Mouse (Mus musculus) liver, postnatal 0 days (tissue): ENCODE data around the gene Slc39a8. TPM values are rescaled to one million over a fixed set of nuclear protein-coding genes. Genes with fewer than 3 reads are reported as not detected.
A peak's percentile ranks its signal among the peaks of the same experiment; 100 is the strongest.

ENCODE experiments used
- ATAC-seq: fragments of 200-750 bp; cut with Nextera tagmentation; 2 replicates; pipeline ENCODE4 v1.8.0; 2017; ENCODE audit warnings: mild to moderate bottlenecking, moderate library complexity
- DNase-seq: peaks from one replicate; pipeline ENCODE4 v3.0.0-alpha.2; 2016
- H3K27ac ChIP-seq: fragments of 300-500 bp; sonication (generic); 2 replicates; pipeline ENCODE4 v1.5.1; 2014; ENCODE audit warnings: antibody characterized with exemption, moderate library complexity, mild to moderate bottlenecking, low read depth
- H3K27me3 ChIP-seq: fragments of 300-500 bp; sonication (generic); 2 replicates; pipeline ENCODE4 v1.6.1; 2014; ENCODE audit warnings: low read length, control low read depth, mixed read lengths; ENCODE audit not compliant: insufficient read depth
- H3K36me3 ChIP-seq: fragments of 300-500 bp; sonication (generic); replicated peaks from 2 replicates; pipeline ENCODE4 v1.6.1; 2014; ENCODE audit warnings: mild to moderate bottlenecking, control low read depth, low read length, moderate library complexity, mixed read lengths; ENCODE audit not compliant: insufficient read depth
- H3K4me1 ChIP-seq: fragments of 300-500 bp; sonication (generic); 2 replicates; pipeline ENCODE4 v1.6.1; 2014; ENCODE audit warnings: antibody characterized with exemption, mild to moderate bottlenecking, control low read depth; ENCODE audit not compliant: insufficient read depth
- H3K4me2 ChIP-seq: fragments of 300-500 bp; sonication (generic); 2 replicates; pipeline ENCODE4 v1.6.1; 2014; ENCODE audit warnings: low read depth, mild to moderate bottlenecking, low read length, moderate library complexity, mixed read lengths
- H3K4me3 ChIP-seq: fragments of 300-500 bp; sonication (generic); 2 replicates; pipeline ENCODE4 v1.5.1; 2014; ENCODE audit warnings: low read depth, low read length
- H3K9ac ChIP-seq: fragments of 300-500 bp; sonication (generic); replicated peaks from 2 replicates; pipeline ENCODE4 v1.6.1; 2014; ENCODE audit warnings: mild to moderate bottlenecking, moderate library complexity
- H3K9me3 ChIP-seq: fragments of 300-500 bp; sonication (generic); 2 replicates; pipeline ENCODE4 v1.6.1; 2016; ENCODE audit warnings: mild to moderate bottlenecking, control low read depth, low read length, mixed read lengths
- CTCF ChIP-seq: sonication (generic); IDR thresholded peaks from 2 replicates; pipeline ENCODE4 v1.5.1; 2016; ENCODE audit warnings: antibody characterized with exemption, low read depth
- EP300 ChIP-seq: IDR thresholded peaks from 2 replicates; pipeline ENCODE4 v1.6.1; 2016; ENCODE audit warnings: antibody characterized with exemption, low read depth, mild to moderate bottlenecking
- WGBS: fragments of 180-500 bp; shearing (Covaris S2); extraction: QIAGEN DNeasy Blood & Tissue Kit; methylation state at CpG from one replicate; pipeline ENCODE4 v1.1.7; 2014; ENCODE audit not compliant: insufficient replicate concordance; 5-methylcytosine and 5-hydroxymethylcytosine counted together
- polyA plus RNA-seq: library from polyadenylated mRNA; unstranded; fragments of >200 nt; fragmentation: Nextera tagmentation; extraction: Ambion mirVana; gene quantifications from 2 replicates; pipeline ENCODE4 v1.2.1, GENCODE M21; 2015

Gene Slc39a8
- polyA plus RNA-seq, 1 experiment from 2014 or later, result 12.2 TPM

DNA sequence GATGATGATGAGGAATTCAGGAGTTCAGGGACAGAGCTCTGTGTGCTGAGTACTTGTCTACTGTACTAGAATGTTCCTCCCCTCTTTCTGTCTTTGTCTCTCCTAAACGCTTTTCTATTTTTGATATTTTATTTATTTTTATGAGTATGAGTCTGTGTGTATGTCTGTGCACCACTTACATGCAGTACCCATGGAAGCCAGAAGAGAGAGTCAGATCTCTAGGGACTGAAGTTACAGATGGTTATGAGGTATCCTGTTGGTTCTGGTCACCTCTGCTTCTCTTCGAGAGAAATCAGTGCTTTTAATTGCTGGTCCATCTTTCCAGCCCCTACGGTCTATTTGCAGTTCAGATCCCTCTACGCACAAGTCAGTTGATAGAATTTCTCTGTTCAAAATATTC lies 90.9 kb downstream of the Slc39a8 start:
- H3K9ac ChIP-seq, result no peak overlapping the region
- no peak overlapping the region for H3K27ac ChIP-seq
- ATAC-seq (no peak), DNase-seq (no peak)
- H3K36me3 ChIP-seq, result no peaks in the 10 kb centered on the region
- TF ChIP-seq EP300 (no peak), CTCF (no peak)
- H3K27me3 ChIP-seq, result no peaks in the 10 kb centered on the region
- H3K4me2 ChIP-seq, result no peak overlapping the region
- no peaks in the 10 kb centered on the region for H3K4me1 ChIP-seq
- H3K9me3 ChIP-seq, result no peaks in the 10 kb centered on the region
- 84% methylated on average over 4 of the region's 4 CpGs for WGBS
- H3K4me3 ChIP-seq, result no peak overlapping the region

DNA sequence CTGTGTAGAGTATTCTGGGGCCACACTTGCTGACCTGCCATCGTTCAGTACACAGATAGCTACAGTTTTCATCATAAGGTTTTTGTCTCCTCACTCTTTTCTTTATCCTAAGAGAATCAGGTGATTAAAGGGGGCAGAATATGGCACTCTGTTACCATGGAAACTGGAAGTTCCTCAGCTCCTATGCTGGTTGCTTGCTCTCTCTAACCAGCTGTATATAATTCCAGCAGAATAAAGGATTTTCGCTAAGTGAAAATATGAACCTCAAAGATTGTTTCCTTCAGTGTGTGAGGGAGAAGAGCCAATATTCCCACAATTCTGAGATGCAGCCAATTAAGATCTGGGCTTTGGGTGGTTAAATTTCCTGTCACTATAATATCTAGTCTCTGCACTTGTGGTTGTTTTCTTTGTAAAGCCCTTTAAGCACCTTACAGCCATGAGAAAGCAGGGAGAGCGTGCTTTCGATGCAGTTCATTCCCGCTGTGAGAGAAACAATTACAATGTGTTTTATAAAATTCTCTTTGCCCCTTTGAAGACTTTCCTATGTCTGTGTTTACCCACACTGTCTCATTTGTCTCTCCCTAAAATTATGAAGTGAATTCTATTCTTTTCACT lies 93.6 kb downstream of the Slc39a8 start:
- 75% methylated on average over 5 of the region's 5 CpGs for WGBS
- no peaks in the 10 kb centered on the region for H3K27me3 ChIP-seq

DNA sequence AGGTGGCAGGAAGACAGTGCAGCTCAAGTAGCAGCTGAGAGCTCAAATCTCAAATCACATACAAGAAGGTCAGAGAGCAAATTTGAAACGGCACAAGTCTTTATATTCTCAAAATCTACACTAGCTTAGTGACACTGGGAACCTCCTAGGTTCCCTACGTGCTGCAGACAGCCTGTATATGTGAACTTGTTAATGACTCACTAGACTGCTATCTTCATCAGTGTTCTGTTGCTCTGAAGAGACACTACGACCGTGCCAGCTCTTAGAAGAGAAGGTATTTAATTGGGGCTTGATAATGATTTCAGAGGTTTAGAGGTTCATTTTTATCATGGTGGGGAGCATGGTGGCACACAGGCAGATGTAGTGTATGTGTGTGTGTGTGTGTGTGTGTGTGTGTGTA lies 94.2 kb downstream of the Slc39a8 start:
- no peaks in the 10 kb centered on the region for H3K27me3 ChIP-seq
- no peak overlapping the region for H3K9ac ChIP-seq
- H3K4me3 ChIP-seq, result no peak overlapping the region
- H3K9me3 ChIP-seq, result no peaks in the 10 kb centered on the region
- H3K4me2 ChIP-seq, result no peak overlapping the region
- ATAC-seq (no peak), DNase-seq (no peak)
- no peaks in the 10 kb centered on the region for H3K36me3 ChIP-seq
- TF ChIP-seq EP300, result no peak
- no peak for TF ChIP-seq CTCF
- H3K27ac ChIP-seq, result no peak overlapping the region
- no peaks in the 10 kb centered on the region for H3K4me1 ChIP-seq
- 70% methylated on average over 4 of the region's 4 CpGs for WGBS

More for the DNA sequence above, 93.6 kb downstream of the Slc39a8 start:
- TF ChIP-seq EP300 (no peak), CTCF (no peak)
- H3K27ac ChIP-seq, result no peak overlapping the region
- H3K9me3 ChIP-seq, result no peaks in the 10 kb centered on the region
- no peak for DNase-seq
- H3K4me3 ChIP-seq, result no peak overlapping the region
- no peak for ATAC-seq
- H3K4me1 ChIP-seq, result no peaks in the 10 kb centered on the region
- H3K36me3 ChIP-seq, result no peaks in the 10 kb centered on the region
- H3K4me2 ChIP-seq, result no peak overlapping the region
- H3K9ac ChIP-seq, result no peak overlapping the region

DNA sequence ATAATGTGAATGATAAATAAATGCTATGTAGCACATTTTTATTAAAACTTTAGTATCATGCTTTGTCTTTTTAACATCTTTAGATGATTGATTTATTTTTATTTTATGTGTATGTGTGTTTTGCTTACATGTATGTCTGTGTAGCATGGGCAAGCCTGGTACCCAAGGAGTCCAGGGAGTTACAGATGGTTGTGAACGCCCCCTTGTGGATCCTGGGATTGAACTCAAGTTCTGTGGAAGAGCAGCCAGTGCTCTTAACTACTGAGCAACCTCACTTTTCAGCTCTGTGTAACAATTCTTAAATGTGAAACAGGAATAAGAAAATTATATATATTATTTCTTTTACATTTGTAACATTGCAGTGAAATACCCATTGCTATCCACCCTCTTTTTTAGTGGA lies 101.7 kb downstream of the Slc39a8 start:
- ATAC-seq, result no peak
- no peak for TF ChIP-seq EP300
- TF ChIP-seq CTCF, result 0 out of 2 replicates have a peak, but pooled peaks have one; percentile 25
- Histone ChIP-seq H3K36me3 (no peaks in the 10 kb centered on the region), H3K9ac (no peak overlapping the region), H3K9me3 (no peaks in the 10 kb centered on the region), H3K27me3 (no peaks in the 10 kb centered on the region), H3K27ac (no peak overlapping the region), H3K4me1 (0 out of 2 replicates have a peak, but pooled peaks cover 3% of the 10 kb centered on the region), H3K4me3 (no peak overlapping the region), H3K4me2 (no peak overlapping the region)
- no peak for DNase-seq
- 15% methylated on average over 1 of the region's 1 CpGs for WGBS

DNA sequence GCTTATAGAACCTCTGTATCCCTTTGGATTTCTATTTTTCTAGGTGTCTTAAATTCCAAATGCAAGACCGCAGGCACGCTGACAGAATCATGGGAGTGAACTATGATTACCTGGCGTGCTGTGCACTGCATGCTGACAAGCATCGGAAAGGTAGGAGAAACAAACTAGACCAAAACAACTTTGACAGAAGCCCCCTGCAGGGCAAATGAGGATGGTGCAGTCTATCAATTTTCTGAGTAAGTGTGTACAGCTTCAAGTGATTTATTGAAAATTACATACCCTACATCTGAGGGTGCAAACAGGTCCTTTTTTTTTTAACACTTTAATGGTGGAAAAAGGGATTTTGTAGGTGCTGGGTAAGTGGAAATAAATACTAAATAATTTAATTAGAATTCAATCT lies 103.1 kb downstream of the Slc39a8 start:
- Histone ChIP-seq H3K4me1 (0 out of 2 replicates have a peak, but pooled peaks cover 3% of the 10 kb centered on the region), H3K27me3 (no peaks in the 10 kb centered on the region), H3K4me3 (no peak overlapping the region), H3K27ac (no peak overlapping the region), H3K36me3 (no peaks in the 10 kb centered on the region), H3K9ac (no peak overlapping the region), H3K9me3 (no peaks in the 10 kb centered on the region), H3K4me2 (no peak overlapping the region)
- DNase-seq, result no peak
- ATAC-seq, result no peak
- peak; percentile 50 for TF ChIP-seq CTCF
- no peak for TF ChIP-seq EP300
- WGBS, result 72% methylated on average over 4 of the region's 4 CpGs

DNA sequence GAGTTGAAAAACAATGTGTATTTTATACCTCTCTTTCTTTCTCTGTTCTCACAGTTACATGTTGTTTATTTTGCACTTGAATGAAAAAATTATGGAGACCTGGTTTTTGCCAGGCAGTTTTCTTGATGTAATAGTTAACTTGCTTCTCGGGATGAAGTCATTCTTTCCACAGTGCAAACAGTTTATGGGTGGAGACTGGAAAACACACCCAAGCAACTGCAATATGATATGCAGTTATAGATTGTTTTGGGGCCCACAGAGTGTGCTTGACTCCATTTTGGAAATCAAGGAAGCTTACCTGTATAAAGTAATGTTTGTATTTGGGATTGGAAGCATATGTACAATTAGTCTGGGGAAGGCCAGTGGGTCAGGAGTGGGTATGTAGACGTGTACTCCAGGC lies 112.4 kb downstream of the Slc39a8 start:
- no peak for DNase-seq
- 47% methylated on average over 2 of the region's 2 CpGs for WGBS
- no peak overlapping the region for H3K27ac ChIP-seq
- no peaks in the 10 kb centered on the region for H3K9me3 ChIP-seq
- H3K4me1 ChIP-seq, result no peaks in the 10 kb centered on the region
- H3K9ac ChIP-seq, result no peak overlapping the region
- ATAC-seq, result no peak
- H3K27me3 ChIP-seq, result no peaks in the 10 kb centered on the region
- no peak overlapping the region for H3K4me3 ChIP-seq
- TF ChIP-seq EP300, result no peak
- TF ChIP-seq CTCF, result no peak
- H3K36me3 ChIP-seq, result no peaks in the 10 kb centered on the region
- H3K4me2 ChIP-seq, result no peak overlapping the region

Other genes with a start within 250 kb of the Slc39a8 start
- 11.8 and 12.7 TPM in 2 replicates for gene Nfkb1, start 133.7 kb upstream of the Slc39a8 start, polyA plus RNA-seq